Mouse (Mus musculus) ES-CJ7 (cell line): ENCODE data around the gene Cramp1l.
A peak's percentile ranks its signal among the peaks of the same experiment; 100 is the strongest.

ENCODE experiments used
- DNase-seq: peaks from one replicate; pipeline ENCODE4 v3.0.0; 2011; ENCODE audit warnings: low read depth, low spot score

Gene Cramp1l

DNA sequence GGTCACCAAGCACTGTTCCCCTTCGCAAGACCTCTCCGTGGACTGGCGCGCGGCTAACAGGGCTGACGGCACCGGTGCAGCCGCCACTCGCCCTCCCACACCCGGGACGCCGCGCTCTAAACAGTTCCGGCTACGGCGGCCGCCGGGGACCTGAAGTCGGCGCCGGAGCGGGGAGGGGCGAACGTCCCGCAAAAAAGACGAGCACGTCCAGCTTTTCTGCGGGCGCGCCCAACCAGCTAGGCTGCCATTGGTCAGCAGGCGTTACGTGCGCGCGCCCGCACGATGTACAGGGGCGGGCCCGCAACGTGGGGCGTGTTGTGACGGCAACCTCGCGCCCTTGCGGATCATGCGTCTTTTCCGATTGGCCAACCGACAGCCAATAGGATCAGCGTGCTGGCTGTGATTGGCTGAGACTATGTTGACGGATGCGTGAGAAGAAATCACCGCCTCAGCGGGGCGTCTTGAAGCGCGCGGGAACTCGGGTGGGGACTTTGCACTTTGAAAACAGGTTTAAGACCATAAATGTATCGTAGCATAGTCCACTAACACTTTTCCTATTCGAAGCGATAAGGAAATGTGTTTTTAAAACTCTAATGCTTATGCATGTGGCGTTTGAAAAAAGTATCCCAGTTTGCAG lies at the start of gene Cramp1l, which contains the start of gene Ift140:
Gene Cramp1l (minus strand): TSS at position 134 of the 637 bp plus-strand sequence.
Gene Ift140 (plus strand): TSS at position 431 of the 637 bp plus-strand sequence.
- peak; percentile 99 for DNase-seq

DNA sequence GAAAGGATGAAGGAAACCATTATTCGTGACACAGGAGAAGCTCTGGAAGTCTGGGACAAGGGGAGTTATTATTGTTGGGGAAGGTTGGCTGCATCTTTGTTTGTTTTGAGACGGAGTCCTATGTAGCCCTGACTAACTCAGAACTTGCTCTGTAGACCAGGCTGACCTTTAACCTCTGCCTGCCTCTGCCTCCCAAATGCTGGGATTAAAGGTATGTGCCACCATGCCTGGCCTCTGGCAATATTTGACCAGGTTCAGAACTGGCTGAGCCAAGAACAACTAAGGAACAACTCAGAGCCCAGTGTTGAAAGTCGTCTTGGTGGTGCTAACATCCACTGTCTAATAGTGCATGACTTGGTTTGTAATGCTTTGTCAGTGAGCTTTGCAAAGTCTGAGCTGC lies 49.6 kb upstream of the Cramp1l start:
- no peak for DNase-seq

DNA sequence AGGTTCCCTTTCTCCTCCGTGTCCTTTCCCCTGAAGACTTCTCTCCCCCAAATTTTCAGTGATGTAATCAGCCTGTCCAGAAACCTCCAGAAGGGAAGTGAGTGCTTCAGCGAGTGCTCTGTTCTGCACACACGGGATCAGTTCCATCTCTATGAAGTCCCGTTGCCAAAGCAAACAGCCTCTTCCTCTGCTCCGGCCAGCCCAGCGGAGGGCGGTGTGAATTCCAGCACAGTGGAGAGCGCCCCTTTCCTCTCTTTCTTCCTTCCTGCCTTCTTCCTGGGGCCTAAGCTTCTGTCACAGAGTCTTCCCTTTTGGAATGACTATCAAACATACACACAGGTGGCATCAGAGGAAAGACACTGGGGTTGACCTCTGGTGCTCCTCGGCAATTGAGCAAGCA lies 48.8 kb upstream of the Cramp1l start:
- DNase-seq: no peak

DNA sequence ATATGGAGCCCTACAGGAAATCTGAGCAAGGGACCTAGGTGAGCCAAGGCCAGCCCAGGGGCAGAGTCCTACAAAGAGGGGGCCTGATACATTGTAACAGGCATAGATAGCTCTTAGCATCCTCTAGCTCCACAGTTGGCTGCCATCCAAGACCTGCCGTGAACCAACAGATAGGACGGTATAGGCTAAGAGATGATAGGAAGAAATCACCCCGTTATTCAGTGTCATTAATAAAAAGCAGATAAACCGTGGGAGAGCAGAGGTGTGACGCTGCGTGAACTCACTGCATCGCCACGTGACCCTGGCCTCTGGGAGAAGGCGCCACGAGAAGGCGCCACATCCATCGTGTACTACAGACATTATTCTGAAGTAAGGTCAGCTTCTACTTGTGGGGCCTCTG lies 48.3 kb upstream of the Cramp1l start:
- no peak for DNase-seq

DNA sequence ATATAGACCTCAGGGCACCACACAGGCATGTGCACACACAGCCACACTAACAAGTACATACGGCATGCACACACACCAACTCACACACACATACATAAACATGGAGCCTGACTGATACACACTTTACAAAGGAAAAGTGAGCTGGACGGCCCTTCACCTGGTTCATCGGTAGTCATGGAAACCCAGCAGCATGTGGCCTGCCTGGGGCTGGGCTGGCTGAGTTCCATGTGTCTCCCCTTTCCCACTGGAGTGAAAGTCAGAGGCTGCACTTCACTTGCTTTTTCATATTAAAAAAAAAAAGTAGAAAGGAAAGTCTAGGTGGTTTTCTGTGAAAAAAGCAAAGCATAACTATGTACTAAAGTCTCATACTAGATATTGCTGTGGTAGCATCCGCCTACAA lies 47.7 kb upstream of the Cramp1l start:
- no peak for DNase-seq

DNA sequence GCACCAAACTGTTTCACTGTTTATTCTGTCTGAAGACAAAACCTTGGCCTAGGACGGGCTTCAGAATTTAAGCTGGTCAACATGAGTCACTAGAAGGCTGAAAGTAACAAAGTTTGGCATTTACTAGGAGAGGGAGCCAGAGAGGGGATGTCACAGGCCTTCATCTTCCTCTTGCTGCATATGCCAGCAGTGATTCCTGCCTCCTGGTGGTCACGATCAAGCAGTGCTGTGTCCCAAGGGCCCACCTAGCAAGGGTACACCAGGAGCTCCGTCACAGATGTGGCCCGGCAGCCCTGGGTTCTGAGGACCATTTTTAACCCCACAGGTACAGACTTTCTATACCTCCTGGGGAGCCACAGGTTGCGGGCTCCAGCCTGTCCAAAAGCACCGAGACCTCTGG lies 41.5 kb upstream of the Cramp1l start:
- peak; percentile 11 for DNase-seq

DNA sequence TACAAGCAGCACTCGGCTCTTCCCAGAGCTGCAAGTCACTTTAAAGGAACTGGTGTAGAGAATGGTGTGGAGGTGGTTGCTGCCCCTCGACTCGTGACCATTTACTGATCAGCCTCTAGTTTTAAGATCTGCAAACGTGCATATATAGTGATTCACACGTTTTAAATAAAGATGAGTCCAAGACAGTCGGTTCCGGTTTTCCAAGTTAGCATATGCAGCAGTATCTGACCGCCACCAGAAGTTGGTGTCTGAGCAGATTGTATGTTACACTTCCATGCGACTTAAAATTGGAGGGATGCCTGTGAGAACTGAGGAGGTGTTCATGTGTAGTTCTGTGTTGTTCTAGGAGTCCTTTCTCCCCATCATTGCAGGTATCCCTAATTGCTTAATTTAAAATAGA lies 37.7 kb upstream of the Cramp1l start:
- DNase-seq: no peak

DNA sequence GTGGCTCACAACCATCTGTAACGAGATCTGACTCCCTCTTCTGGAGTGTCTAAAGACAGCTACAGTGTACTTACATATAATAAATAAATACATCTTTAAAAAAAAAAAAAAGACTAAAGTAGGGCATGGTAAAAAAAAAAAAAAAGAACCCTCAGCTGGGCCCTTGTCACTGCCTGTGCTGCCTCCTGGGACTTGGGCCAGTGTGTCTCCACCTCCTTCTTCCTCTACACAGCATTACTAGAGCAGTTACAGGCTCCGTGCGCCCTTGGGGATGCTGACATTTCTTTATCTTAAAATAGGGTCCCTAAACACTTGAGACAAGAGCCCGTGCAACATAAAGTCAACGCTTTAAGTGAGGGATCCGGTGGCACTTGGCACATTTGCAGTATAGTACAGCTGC lies 31.6 kb upstream of the Cramp1l start:
- DNase-seq: no peak

DNA sequence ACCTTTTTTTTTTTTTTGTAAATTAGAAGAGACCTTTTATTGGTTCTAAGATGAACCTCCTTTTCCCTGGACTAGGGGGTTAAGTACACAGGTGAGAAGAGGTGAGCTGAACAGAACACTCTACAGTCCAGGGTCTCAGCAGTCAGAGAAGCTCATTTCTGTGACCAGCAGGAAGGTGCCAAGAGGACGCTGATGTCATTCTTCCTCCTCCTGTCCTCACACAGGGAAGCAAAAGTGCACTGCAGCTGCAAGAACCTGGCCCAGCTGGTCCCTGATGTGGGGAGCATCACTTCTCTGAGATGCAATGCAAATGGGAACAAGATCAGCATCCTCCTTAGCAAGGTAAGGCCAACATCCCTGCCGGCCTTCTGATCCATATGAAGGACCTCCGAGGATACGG lies 29.7 kb upstream of the Cramp1l start:
- no peak for DNase-seq

DNA sequence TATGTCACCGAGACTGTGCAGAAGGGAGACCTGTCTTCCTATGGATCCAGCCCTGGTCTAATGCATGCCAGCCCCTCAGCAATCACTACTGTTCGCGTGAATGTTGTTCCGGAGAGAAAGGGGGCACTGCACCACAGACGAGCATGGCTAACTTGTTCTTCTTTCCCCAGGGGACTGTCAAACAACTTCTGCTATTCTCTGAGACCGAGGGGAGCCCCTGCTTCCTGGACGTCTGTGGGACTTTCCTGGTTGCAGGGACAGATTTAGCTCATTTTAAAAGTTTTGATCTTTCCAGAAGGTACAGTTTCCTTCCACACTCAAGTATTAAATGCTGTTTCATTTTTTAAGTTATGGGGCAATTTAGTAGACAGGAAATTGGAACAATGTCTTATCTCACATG lies 29.3 kb upstream of the Cramp1l start:
- DNase-seq: no peak

DNA sequence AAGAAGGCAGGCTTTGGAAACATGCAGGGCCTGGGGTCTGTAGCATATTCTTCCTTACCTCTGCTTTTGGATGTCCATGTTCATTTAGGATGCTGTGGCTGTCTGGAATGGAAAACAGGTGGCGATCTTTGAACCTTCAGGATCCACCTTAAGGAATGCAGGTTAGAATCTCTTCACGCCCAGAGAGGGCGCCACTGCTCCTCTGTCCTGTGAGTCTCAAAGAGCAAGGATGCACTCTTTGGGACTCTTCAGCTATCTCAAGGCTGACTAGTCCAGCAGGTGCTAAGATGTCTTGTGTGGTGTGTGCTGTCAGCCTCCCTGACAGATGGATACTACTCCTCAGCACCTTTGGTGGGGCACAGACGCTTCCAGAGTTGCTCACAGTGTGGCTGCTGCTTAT lies 20.6 kb upstream of the Cramp1l start:
- peak; percentile 58 for DNase-seq

DNA sequence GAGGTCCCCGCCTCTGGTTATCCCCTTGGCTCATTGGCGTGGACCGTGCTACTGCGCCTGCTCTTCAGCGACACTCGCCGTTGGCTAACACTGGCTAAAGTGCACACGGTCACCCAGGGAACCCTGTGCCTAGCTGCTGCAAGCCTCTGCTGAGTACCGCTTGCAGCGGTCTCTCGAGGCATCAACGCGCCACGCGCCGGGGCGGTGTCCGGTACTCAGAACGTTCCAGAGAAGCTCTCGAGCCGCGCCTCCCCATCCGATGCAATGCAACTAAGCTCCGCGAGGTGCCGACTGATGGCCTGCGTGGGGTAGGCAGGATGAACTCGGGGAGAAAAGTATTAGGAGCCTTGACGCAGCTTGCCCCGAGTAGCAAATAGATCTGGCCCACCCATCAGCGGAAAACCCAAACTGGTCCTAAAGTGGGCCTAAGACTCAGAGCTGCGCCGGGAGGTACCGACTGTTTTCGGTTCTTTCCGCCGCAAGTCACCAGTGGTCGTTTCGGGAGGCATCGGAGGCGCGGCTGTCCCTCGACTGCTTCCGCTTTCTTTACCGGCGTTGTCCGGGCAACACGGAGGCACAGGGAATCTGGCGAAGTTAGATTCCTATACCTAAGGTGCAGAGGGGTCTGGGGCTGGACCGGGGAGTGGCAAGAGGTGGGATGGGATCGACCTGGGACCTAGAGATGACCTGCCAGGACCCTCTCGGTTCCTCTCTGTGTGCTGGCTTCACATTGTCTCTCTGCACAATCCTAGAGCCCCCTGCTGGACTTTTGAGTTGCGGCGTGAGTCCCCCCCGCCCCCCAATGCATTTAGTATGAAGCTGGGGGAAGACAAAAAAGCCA lies 924 bp upstream of the Cramp1l start:
- peak; percentile 75 for DNase-seq

DNA sequence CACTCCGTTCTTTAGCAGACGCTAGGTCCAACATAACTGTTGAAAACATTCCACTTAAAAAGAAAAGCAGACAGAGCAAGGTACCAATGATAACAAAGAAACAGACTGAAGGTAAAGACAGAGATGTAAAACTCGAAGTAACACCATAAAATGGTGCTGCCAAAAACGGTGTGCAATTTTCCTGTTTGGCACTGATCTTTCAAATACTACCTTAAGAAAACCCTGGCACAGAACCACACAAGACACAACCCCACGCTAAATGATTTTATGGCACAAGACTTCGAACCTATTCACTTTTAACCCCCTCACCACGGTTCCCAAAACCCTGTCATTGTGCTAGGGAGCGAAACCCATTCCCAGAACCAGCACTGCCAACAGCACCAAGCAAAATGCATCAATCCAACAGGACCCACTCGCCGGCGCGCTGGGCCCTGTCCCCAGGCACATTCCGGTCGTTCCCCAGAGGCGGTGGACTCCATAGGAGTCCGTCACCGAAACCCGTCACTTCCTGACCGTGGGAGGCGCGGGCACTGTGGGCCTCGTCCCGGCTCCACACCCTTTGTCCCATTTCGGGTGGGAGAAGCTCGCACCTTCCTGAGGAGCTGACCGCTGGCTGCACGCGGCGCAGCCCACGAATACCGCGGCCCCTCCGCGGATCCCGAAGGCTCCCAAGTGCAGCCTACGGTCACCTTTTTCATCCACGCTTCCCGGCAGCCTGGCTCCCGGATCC lies 582 bp downstream of the Cramp1l start:
- DNase-seq: no peak

DNA sequence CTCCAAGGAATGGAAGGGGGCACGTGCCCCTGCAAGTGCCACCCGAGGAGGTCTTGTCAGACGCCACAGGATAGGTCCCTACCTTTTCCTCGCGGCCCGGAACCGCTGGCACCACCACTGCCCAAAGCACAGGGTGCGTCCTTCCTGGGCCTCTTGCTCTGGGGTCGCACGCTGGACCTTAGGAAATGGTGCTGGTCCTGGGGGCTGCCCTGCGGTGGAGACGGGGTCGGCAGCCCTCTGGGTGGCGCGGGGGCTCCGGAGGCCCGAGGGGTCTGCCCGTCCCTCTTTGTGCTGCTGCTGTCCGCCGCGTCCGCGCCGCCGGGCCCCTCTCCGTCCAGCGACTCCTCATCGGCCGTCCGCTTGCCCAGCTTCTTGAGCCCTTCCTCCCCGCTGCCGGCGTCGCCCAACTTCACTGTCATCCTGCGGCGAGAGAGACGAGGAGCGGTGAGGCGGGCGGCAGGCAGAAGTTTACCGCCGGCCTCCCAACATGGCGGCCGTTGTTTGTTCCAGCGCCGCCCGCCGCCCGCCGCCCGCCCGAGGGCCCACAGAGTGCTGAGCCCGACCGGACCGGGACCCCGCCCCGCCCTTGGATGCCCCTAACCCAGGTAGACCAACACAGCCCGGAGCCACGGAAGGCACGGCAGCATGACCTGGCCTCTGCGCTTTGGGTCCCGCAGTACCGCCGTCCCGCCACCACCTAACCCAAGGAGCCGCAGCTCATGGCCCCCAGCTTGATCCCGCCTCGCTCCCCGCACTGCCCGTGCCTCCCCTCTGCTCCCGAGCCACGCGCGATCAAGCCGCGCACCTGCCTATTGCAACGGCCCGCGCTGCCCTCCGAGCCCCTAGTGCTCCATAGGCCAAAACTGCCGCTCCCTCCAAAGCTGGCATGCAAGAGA lies 1.7 kb downstream of the Cramp1l start:
- DNase-seq: peak; percentile 8

DNA sequence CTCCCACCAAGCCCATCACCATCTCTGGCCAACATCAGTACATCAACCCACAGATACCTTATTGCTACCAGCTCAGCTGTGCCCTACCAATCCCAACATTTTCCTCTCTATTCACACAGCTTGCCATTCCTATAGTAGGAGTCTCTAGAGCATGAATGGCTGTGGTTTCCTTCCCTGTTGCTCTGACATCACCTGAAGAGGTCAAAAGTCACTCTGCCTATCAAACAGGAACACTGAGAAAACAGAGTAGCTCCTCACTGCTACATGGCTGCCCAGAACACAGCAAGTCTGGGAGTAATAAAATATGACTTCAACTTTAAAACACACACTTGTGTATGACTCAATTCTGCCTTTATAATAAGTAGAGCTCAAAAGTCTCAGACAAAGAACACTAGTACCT lies 8.1 kb downstream of the Cramp1l start:
- no peak for DNase-seq

DNA sequence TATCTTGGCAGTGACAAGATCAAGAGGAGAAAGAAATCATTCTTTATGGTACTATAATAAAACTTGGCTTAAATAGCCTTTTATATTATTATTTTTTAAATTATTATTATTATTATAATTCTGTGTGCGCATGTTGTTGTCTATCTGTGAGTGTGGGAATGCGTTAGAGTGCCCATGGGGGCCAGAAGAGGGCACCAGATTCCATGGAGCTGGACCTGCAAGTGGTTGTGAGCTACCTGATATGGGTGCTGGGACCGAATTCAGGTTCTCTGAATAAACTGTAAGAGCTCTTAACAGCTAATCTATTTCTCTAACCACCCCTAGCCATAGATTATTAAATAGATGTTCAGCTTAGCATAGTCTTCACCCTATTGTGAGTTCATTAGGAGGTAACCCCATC lies 10.5 kb downstream of the Cramp1l start:
- no peak for DNase-seq

DNA sequence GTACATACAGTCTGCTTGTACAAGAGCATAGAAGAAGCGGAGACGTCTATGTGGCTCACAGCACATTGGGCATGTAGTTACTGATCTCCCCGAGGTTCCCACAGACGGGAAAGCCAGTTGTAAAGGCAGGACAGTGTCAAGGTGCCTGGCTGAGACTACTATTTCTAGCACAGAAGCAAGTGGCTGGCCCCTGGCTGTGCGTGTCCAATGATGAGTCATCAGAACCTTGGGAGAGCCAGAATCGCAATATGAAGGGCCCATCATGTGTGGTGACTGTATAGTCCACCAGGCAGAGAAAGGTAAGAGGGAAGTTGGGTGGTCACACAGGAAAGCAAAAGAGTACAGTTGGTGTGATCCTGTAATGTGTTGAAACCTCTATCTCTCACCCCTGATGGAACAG lies 20.9 kb downstream of the Cramp1l start:
- no peak for DNase-seq

DNA sequence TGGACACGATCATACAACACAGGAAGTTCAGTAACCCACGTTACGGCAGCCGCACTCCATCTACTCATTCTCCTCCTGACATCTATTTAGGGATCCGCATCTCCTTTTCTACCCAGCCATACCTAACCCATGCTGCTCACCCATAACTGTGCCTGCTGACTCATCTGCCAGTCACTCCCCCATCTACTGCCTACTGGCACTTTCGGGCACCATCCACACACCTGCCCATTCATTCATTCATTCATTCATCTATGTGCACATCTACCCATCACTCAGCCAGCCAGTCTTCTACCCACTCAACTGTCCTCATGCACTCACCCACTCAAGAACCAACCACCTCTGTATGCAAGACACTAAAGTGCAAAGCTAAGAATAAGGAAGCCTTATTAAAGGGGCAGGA lies 28.4 kb downstream of the Cramp1l start:
- DNase-seq: no peak

DNA sequence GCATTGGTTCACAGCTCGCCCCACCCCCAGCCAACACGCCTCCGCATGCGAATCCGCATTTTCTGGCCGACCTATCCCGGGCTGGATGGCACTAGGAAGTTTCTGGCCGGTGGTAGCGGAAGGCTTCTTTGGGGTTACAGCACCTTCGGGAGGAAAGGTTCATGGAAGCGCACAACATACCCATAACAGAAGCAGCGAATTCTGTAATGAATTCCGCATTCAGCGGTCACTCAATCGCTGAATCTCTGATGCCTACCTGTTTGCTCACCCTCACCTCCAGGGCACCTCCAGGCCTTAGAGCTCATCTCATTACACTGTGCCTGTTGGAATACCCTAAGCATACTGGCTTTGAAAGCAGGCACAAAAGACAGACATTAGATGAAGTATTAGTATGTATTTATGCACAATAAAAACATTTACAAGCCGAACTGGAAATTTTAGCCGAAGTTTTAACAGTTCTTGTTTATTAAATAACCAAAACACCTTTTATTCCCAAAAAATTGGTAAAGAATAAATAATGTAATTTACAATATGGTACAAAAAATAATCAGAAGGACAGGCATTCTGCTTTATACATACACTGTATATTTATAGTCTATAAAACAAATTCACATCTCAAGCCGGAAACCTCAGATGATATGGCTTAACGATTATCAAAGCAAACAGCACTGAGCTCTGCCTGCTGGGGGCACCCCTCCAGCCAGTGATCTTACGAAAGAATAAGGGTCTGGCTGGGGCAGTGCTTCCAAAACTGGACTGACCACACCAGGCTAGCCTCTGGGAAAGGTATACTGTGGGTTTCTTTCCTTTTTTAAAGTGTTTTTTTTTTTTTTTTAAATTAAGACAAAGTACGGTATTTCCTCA lies 54.5 kb downstream of the Cramp1l start:
- no peak for DNase-seq

DNA sequence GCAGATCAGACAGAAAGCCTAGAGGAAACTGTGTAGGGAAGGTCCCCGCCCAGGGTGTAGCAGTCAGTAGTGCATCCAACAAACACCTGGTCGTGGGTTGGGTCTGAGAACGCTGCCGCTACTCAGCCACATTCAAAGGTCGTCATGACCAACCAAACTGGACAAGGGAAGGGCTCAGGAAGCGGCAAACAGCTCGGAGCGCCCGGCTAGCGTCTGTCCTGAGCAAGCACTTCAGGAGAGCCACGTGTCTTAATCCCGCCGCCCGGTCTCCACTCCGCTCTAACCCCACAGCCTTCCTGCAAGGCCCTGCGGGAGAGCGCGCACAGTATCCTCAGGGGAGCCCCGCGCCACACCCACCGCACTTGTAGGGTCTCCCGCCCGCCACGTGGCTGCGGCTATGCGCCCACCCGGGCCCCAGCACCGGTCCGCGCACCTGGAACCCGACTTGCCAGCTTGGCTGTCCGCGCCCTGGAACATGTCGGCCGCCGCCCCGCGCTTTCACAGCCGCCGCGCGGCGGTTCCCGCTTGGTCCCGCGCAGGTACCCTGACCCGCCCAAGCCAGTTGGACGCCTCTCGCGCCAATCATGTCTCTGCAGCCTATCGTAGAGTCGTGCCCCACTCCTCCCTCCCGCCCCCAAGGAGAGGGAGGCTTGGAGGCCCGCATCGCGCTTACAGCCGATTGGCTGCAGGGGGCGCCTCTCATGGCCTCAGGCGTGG lies 55.3 kb downstream of the Cramp1l start, which contains the start of gene Jpt2:
Gene Jpt2 (minus strand): TSS at position 555 of the 717 bp plus-strand sequence.
- DNase-seq: peak; percentile 98
